In genomic region chr16:58501760-58502301, GRCm38 (mm10) we compare ENCODE assay signal across 9 mouse cellular contexts. TPM values are rescaled to one million over a fixed set of nuclear protein-coding genes. Genes with fewer than 3 reads are reported as not detected.
A peak's percentile ranks its signal among the peaks of the same experiment; 100 is the strongest.
DNase-seq lines count a peak whose midpoint lies in the region; ATAC-seq and TF ChIP-seq lines count a peak whose summit lies in the region.
"Had no signal": no experiment of that assay in that cellular context is flagged by ENCODE, and none has a peak within 500 bp of the region (broad histone marks: within the 10 kb centered on the region; RNA-seq: fewer than 3 reads in every experiment).

No protein-coding gene starts in this region.

- H3K9me3 ChIP-seq in forebrain, embryonic 10.5 days, result no peaks in the 10 kb centered on the region
- no peaks in the 10 kb centered on the region for H3K9me3 ChIP-seq in forebrain, embryonic 12.5 days
- no peaks in the 10 kb centered on the region for H3K9me3 ChIP-seq in neural tube, embryonic 13.5 days
- no peaks in the 10 kb centered on the region for H3K9me3 ChIP-seq in neural tube, embryonic 15.5 days (replicated peaks)
- H3K9me3 ChIP-seq in limb, embryonic 13.5 days, result no peaks in the 10 kb centered on the region
- H3K9me3 ChIP-seq: embryonic facial prominence, embryonic 13.5 days had no signal

- 52% methylated on average over 6 of the region's 6 CpGs for WGBS in forebrain, embryonic 10.5 days
- WGBS in forebrain, embryonic 12.5 days, result 32% methylated on average over 6 of the region's 6 CpGs
- WGBS in neural tube, embryonic 13.5 days, result 45% methylated on average over 6 of the region's 6 CpGs
- 45% methylated on average over 6 of the region's 6 CpGs for WGBS in neural tube, embryonic 15.5 days
- WGBS in limb, embryonic 13.5 days, result 23% methylated on average over 6 of the region's 6 CpGs
- whole genome bisulfite sequencing in cerebellum, adult 2 months, result 37% methylated on average over 6 of the region's 6 CpGs

- H3K27me3 ChIP-seq in forebrain, embryonic 10.5 days (ENCODE audit: poor library complexity, severe bottlenecking), result peaks cover 25% of the 10 kb centered on the region
- H3K27me3 ChIP-seq in forebrain, embryonic 12.5 days, result peaks cover 4% of the 10 kb centered on the region; the same call in 1 of the 2 replicates
- no peaks in the 10 kb centered on the region for H3K27me3 ChIP-seq in neural tube, embryonic 13.5 days
- no peaks in the 10 kb centered on the region for H3K27me3 ChIP-seq in neural tube, embryonic 15.5 days (replicated peaks)
- H3K27me3 ChIP-seq in limb, embryonic 13.5 days, result no peaks in the 10 kb centered on the region
- H3K27me3 ChIP-seq in cerebellum, adult 2 months (ENCODE audit: control insufficient read depth, insufficient read depth, low read length), result no peaks in the 10 kb centered on the region
- H3K27me3 ChIP-seq: embryonic facial prominence, embryonic 13.5 days had no signal

- peaks cover 47% of the 10 kb centered on the region for H3K4me1 ChIP-seq in forebrain, embryonic 10.5 days
- H3K4me1 ChIP-seq in forebrain, embryonic 12.5 days, result peaks cover 23% of the 10 kb centered on the region
- H3K4me1 ChIP-seq in neural tube, embryonic 13.5 days (replicated peaks), result peaks cover 16% of the 10 kb centered on the region
- no peaks in the 10 kb centered on the region; the same call in 1 of the 2 replicates for H3K4me1 ChIP-seq in neural tube, embryonic 15.5 days
- H3K4me1 ChIP-seq in limb, embryonic 13.5 days, result peaks cover 38% of the 10 kb centered on the region
- no peaks in the 10 kb centered on the region for H3K4me1 ChIP-seq in cerebellum, adult 2 months (ENCODE audit: control insufficient read depth, insufficient read depth, low read length)

- H3K36me3 ChIP-seq in forebrain, embryonic 10.5 days (replicated peaks), result no peaks in the 10 kb centered on the region
- H3K36me3 ChIP-seq in forebrain, embryonic 12.5 days (replicated peaks), result no peaks in the 10 kb centered on the region
- no peaks in the 10 kb centered on the region for H3K36me3 ChIP-seq in neural tube, embryonic 13.5 days
- H3K36me3 ChIP-seq in neural tube, embryonic 15.5 days, result no peaks in the 10 kb centered on the region
- H3K36me3 ChIP-seq in limb, embryonic 13.5 days, result peaks cover 3% of the 10 kb centered on the region; the same call in 1 of the 2 replicates
- H3K36me3 ChIP-seq: embryonic facial prominence, embryonic 13.5 days had no signal

- no peak for DNase-seq in forebrain, embryonic 10.5 days (ENCODE audit: extremely low spot score, low spot score)
- DNase-seq in spleen, postnatal 36 days (ENCODE audit: low spot score in 2 of 2), result peak; percentile 79 to 81
- DNase-seq in urinary bladder, postnatal 4 days (ENCODE audit: low spot score in 2 of 2), result no peak
- DNase-seq in cerebellum, adult 2 months, result no peak

- H3K4me2 ChIP-seq in forebrain, embryonic 12.5 days, result no peak overlapping the region
- no peak overlapping the region for H3K4me2 ChIP-seq in neural tube, embryonic 13.5 days
- H3K4me2 ChIP-seq in neural tube, embryonic 15.5 days, result no peak overlapping the region
- no peak overlapping the region for H3K4me2 ChIP-seq in limb, embryonic 13.5 days (replicated peaks)
- H3K4me2 ChIP-seq: embryonic facial prominence, embryonic 13.5 days had no signal

- H3K4me3 ChIP-seq in forebrain, embryonic 10.5 days, result no peak overlapping the region
- no peak overlapping the region for H3K4me3 ChIP-seq in forebrain, embryonic 12.5 days (replicated peaks)
- H3K4me3 ChIP-seq in neural tube, embryonic 13.5 days, result no peak overlapping the region
- H3K4me3 ChIP-seq in neural tube, embryonic 15.5 days (replicated peaks), result no peak overlapping the region
- H3K4me3 ChIP-seq in limb, embryonic 13.5 days, result no peak overlapping the region
- no peak overlapping the region for H3K4me3 ChIP-seq in cerebellum, adult 2 months (replicated peaks; ENCODE audit: insufficient read depth, low read depth, low read length)
- H3K4me3 ChIP-seq: embryonic facial prominence, embryonic 13.5 days had no signal

- no peak for TF ChIP-seq POLR2A in cerebellum, adult 2 months (IDR thresholded peaks at IDR 0.05; ENCODE audit: borderline replicate concordance, insufficient read depth, low read length)

- ATAC-seq in forebrain, embryonic 12.5 days (ENCODE audit: low FRiP score), result no peak
- no peak for ATAC-seq in neural tube, embryonic 13.5 days (ENCODE audit: low read depth)
- no peak for ATAC-seq in neural tube, embryonic 15.5 days (ENCODE audit: low FRiP score)
- ATAC-seq in limb, embryonic 13.5 days (ENCODE audit: low FRiP score, low read depth), result peak; percentile 72

- 0 out of 2 replicates have a peak overlapping the region, but pooled peaks have one; percentile 40 for H3K27ac ChIP-seq in forebrain, embryonic 10.5 days
- no peak overlapping the region for H3K27ac ChIP-seq in forebrain, embryonic 12.5 days
- peak overlapping the region; percentile 33; the same call in 1 of the 2 replicates for H3K27ac ChIP-seq in neural tube, embryonic 13.5 days (replicated peaks)
- H3K27ac ChIP-seq in neural tube, embryonic 15.5 days (replicated peaks), result no peak overlapping the region; the same call in 1 of the 2 replicates
- H3K27ac ChIP-seq in limb, embryonic 13.5 days, result peak overlapping the region; percentile 44; the same call in 1 of the 2 replicates
- H3K27ac ChIP-seq in cerebellum, adult 2 months (ENCODE audit: insufficient read depth, low read length), result no peak overlapping the region
- H3K27ac ChIP-seq: embryonic facial prominence, embryonic 13.5 days had no signal

- H3K9ac ChIP-seq in forebrain, embryonic 12.5 days, result no peak overlapping the region
- no peak overlapping the region for H3K9ac ChIP-seq in neural tube, embryonic 13.5 days
- no peak overlapping the region for H3K9ac ChIP-seq in neural tube, embryonic 15.5 days (replicated peaks)
- H3K9ac ChIP-seq in limb, embryonic 13.5 days, result no peak overlapping the region
- H3K9ac ChIP-seq: embryonic facial prominence, embryonic 13.5 days had no signal

- TF ChIP-seq CTCF in cerebellum, adult 2 months (IDR thresholded peaks at IDR 0.05; ENCODE audit: borderline replicate concordance, insufficient read depth, low read depth, low read length), result no peak

RNA-seq across cellular contexts. Expression of gene St3gal6, which starts 22.2 kb away (rescaled TPM):
- 9.3 and 10.6 TPM in 2 replicates for polyA plus RNA-seq in forebrain, embryonic 10.5 days (2016; fragmentation: Nextera tagmentation; extraction: Ambion mirVana)
- 4.9 and 9.0 TPM in 2 replicates for polyA plus RNA-seq in forebrain, embryonic 12.5 days (2016; fragmentation: Nextera tagmentation; extraction: Ambion mirVana)
- polyA plus RNA-seq in neural tube, embryonic 13.5 days (2015; fragmentation: Nextera tagmentation; extraction: Ambion mirVana), result 7.1 and 9.7 TPM in 2 replicates
- 12.1 and 16.3 TPM in 2 replicates for polyA plus RNA-seq in neural tube, embryonic 15.5 days (2015; fragmentation: Nextera tagmentation; extraction: Ambion mirVana)
- polyA plus RNA-seq in limb, embryonic 13.5 days (2015; fragmentation: Nextera tagmentation; extraction: Ambion mirVana), result 17.9 and 18.6 TPM in 2 replicates
- polyA plus RNA-seq in cerebellum, adult 2 months (2012; rRNA removed), result 23.9 and 25.3 TPM in 2 replicates

Comparison
In these comparisons a context has a peak if more than half of its experiments do, and no peak if none do; other contexts are left out.
1. H3K27ac ChIP-seq: peak in forebrain, embryonic 10.5 days (single experiment), neural tube, embryonic 13.5 days (single experiment) and limb, embryonic 13.5 days (single experiment); none in forebrain, embryonic 12.5 days (single experiment), neural tube, embryonic 15.5 days (single experiment) and cerebellum, adult 2 months (single experiment).
2. DNase-seq: peak in spleen, postnatal 36 days (2 of 2); none in forebrain, embryonic 10.5 days (single experiment), urinary bladder, postnatal 4 days (0 of 2) and cerebellum, adult 2 months (0 of 2).